Mouse (Mus musculus) ovary, adult 18-20 months (tissue): Measurements from ENCODE around the gene Myo9b.
"Not testable (repeated sequence)": the region's sequence is repeated elsewhere in the genome, so short reads cannot be mapped to it uniquely, and the experiment has no call there.

Experiments
- DNase-seq: peaks from one replicate; pipeline ENCODE4 v3.0.0; 2022; ENCODE audit warnings: low spot score, mixed read lengths

Gene Myo9b

DNA sequence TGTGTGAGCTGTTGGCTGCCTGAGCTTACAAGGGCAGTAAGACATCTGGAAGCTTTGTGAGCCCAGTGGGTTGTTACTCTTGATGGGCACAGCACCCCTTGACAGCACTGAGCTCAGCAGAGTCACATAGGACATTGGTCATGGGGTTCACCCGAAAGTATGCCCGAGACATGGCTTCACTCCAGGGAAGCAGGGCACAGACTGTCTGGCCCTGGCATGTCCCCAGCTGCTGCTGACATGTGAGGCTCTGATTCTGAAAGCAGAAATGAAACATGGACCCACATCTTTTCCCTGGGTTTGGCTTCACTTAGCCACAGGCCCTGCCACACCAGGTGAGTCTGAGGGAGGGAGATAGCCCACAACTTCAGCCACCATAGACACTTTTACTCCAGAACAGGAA is 24.3 kb downstream of the Myo9b start:
- no peak for DNase-seq

DNA sequence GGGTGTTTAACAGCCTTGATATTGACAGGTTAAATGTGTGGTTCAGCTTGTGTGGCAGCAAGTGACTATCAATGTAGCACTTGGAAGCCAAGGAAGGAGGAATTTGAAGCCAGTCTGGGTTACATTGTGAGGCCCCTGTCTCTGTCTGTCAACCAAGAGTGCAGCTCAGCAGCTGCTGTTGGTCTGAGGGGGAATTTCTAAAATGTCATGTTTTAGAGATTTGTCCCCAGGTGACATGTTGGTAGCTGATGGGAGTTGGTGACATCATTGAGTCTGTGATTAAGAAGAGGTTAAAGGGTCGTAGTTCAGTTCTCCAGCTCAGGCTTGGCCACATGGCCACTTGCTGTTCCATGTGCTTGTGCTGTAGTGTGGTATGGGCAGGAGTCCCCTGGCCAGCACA is 24.9 kb downstream of the Myo9b start:
- no peak for DNase-seq

DNA sequence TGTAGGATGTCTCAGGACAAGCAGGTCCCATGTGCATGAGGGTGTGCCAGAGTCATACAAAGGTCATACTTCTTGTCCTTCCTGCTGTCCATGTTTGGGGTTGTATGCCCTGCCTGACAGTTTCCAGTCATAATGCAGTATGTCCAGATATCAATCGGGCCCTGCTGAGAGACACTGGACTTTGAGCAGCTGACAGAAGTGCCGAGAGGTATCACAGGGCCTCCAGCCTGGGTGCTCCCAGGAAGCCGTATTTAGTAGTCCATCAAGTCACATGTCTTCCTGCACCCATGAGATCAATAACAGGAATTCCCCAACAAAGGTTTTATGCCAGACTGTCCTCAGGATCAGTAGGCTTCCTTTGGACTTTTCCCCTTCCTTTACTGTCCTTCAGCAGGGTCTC is 27.2 kb downstream of the Myo9b start:
- DNase-seq: no peak

DNA sequence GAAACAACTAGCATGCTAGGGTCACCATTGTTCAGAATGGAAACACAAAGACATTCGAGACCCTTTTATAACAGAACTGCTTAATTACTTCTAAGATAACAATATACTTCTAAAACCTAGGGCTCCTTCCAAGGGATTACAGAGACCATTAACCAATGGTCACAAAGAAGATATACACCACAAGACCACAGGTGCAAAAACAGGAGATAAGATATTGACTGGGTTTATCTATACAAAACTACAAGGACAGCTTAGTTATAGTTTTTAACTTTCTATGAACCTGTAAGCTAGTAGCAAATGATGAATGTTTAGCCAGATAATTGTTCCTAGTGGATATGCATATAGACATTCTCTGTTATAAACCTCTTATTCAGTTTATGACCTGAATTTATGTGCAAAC is 30.3 kb downstream of the Myo9b start:
- DNase-seq: no peak

DNA sequence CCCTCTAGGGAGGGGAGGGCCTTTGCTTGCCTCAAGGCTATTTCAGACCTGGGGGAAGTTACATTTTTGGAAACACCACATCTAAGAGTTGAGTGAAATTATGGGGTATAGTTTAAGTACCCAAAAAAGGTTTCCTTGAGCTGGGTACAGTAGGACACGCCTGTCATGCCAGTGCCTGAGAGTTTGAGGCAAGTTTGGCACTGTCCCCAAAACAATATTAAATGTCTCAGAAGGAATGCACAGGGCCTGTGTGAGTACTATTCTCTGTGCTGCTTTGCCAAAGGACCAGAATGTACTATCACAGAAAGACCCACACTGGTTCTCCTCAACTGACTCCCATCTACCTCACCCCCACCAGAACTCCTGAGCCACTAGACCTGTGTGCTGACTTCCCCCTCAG is 31.1 kb downstream of the Myo9b start:
- no peak for DNase-seq

DNA sequence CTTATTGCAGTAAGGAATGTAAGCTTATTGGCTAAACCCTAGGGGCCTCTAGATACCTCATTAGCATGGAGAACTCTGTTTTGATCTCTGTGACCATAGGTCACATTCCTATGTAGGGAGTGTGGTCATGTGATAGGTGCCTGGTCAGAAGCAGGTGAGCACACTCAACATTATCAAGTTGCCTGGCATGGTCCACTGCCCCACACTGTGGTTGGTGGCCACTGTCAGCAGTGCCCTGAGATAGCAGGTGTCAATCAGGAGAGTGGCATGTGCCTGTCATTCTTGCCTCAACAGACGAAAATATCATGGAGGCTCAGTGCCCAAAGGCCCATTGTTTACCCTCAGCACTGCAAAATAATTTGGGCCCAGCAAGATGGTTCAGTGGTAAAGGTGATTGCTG is 33.5 kb downstream of the Myo9b start:
- no peak for DNase-seq

DNA sequence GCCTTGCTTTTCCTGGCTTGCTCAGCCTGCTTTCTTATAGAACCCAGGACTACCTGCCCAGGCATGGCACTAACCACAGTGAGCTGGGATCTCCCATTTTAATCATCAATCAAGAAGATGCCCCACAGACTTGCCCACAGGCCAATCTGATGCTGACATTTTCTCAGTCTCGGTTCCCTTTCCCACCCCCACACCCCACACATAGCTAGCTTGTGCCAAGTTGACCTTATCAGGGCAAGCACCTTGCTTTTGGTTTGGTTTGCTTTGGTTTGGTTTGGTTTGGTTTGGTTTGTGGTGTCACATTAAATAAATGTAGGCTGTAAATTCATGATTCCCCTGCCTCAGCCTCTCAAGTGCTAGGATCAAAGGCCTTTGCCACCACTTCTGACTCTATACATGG is 34.9 kb downstream of the Myo9b start:
- no peak for DNase-seq

DNA sequence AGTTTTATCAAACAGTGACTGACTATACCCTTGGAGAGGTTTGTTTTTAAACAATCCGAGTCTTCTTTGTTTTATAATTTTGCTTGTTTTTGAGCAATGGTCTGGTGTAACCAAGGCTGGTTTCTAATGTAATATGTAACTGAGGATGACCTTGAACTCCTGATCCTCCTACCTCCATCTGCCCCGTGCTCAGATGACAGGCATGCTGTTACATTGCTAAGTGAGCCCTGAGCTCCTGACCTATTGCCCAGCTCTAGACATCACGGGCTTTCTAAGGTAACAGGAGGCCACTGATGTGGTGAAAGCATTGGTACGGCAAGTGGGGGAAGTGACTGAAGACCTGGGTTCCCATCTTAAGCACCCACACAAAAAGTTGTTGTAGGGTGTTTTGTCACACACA is 35.4 kb downstream of the Myo9b start:
- no peak for DNase-seq

DNA sequence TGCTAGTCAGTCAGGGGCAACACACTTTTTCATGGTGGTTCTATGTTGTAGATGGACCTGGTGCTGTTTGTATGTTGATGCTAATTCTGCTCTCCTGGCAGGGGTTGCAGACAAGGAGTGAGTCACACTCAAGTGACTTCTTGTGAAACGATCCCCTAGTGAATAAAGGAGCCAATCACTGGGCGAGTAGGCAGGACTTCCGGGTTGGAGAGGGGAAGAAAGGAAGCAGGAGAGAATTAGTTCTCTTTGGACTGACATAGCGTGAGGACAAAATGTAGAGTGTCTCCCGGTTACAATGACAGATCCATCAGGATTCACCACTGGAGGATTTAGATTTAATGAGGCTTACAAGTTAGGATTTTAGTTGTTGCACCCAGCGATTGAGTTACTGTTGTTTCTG is 37.9 kb downstream of the Myo9b start:
- no peak for DNase-seq

DNA sequence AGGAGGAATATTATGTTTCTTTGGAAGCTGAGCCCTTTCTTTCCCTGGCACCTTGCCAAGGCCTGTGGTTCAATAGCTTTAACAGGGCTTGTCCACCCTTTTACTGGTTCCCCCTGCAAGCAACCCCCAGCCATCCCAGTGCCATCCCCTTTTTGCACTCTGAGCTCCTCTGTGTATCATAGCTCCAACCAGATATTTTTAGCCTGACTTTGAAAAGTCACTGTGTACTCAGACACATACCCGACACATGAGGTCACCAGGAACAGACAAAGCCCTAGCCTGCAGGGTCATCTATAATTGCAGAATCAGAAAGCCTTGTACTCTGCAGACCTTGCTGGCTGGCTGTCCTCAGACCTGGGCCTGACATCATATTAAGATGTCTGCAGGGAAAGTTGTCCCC is 40.2 kb downstream of the Myo9b start:
- peak; percentile 10 for DNase-seq

DNA sequence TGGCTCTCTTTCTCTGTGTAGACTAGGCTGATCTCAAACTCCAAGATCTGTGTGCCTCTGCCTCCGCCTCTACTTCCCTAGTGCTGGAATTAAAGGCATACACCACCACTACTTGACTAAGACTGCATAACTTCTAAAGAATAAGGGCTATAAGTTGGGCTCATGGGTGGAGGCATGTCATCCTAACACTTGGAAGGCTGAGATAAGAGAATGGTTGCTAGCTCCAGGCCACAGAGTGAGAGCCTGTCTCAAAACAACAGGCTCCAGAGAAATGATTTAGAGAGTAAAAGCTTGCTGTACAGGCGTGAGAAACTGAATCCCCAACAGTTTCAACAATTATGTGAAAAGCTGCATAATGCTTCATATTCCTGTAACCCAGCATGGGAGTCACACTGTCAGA is 41.4 kb downstream of the Myo9b start:
- no peak for DNase-seq

DNA sequence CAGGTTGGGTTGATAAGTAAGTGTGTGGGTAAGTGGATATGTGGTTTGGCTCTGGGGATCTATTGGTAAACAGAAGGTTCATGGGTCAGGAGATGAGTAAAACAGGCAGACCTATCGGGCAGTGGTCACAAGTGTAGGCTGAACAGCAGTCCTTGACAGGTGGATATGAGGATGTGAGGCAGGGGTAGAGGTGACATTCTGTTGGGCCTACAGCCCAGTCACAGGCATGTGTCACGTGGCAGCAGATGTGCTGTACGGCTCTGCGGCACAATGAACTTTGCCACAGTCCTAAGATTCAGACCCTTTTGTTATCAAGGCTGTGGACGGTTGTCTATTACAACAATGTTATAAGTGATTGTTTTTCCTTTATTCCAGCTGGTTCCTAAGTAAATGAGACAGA is 43.5 kb downstream of the Myo9b start:
- no peak for DNase-seq

DNA sequence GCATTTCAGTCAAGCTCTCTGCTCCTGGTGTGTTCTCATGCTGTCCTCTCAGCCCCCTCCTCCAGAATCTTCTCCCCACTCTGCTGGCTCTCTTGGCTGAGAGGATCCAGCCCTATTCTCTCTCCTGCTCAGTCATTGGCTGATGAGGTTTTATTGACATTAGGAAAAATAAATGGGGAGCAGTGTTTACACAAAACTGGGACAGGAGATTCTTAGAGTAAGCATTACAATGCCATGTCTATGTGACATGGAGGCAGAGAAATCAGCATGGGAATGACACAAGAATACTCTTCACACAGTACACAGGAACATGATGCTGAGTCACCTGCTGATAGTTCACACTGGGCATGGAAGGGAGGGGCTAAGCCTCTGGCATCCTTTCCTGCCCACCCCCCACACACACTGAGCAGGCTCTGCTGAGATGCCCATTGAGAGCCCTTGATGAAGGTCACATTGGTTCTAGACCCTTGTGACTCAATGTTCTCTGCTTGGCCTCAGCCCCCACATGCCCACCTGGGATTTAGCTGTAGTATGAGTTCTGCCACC is 44.0 kb downstream of the Myo9b start:
- no peak for DNase-seq

DNA sequence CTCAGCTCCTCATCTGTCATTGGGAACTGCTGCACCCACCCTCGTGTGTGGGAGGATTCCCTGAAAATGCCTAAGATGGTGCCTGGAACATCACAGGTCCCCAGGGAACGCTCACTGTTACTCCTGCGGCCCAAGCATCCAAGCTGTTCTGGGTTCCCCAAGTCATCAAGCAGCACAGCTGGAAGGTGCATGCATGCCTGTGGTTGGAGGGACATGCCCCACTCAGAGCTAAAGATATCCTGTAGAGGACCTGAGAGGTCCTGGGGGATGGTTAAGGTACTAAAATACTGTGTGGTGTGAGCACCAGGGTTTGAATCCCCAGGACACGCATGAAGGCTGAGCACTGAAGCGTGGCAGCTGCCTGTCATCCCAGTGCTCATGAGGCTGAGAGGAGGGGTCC is 46.1 kb downstream of the Myo9b start:
- DNase-seq: not testable (repeated sequence)

DNA sequence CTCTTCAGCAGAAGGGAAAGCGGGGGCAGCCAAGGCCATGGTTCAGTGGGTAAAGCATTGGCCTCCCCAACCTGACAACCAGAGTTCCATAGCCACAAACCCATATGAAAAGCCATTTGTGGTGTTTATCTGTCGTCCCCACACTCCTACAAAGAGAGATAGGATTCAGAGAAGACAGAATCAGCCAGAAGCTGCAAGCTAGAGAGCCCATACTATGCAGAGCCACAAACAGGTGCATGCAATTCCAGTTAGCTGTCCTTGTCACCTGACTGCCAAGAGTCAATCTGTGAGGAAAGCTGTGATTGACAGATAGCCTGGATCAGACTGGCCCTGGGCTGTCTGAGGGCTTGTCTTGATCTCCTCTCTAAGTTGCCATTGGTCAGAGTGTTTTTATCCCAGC is 47.2 kb downstream of the Myo9b start:
- not testable (repeated sequence) for DNase-seq

DNA sequence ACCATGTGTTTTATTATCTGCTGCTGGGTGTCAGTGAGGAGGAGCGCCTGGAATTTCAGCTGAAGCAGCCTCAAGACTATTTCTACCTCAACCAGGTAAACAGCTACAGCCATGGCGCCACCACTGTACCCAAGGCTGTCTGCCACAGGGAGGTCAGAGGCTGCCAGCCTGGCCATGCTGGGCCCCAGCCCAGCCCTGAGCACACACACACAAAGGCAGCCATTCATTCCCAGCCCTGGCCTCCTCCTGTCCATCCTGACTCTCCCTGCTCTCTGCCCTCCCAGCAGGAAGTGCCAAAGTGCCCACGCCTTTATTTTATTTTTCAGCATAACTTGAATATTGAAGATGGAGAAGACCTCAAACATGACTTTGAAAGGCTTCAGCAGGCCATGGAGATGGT is 50.4 kb downstream of the Myo9b start:
- DNase-seq: no peak

DNA sequence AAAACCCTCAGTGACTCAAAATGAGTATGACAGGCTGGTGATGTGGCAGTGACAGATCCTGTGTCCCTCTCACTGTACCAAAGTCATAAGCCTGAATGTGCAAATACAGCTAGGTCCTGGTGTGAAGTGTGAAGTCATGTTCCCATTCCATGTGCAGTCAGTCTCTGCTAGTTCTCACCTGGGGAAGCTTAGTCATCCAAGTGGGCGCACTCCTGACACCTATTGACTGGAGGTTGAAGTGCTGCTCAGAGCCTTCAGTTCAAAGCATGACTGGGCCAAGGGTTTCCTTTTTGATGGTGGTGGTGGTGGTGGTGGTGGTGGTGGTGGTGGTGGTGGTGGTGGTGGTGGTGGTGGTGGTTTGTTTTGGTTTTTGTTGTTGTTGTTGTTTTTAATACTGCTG is 52.3 kb downstream of the Myo9b start:
- no peak for DNase-seq

DNA sequence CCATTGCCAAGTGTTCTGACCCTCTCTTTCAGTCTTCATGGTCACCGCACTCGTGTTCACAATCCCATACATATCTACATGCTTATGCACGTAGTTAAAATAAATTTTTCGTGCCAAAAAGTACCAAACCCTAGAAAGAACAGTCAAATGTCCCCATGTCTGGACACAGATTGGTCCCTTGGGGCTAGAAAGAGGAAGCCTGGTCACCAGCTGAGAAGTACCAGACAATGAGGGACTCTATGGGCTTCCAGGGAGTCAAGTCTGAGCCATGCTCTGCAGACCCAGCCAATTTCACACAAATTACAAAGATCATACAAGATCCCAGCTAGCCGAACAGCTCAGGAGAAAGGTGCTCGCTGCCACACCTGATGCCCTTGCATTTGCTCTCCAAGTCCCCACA is 65.3 kb downstream of the Myo9b start:
- DNase-seq: not testable (repeated sequence)

DNA sequence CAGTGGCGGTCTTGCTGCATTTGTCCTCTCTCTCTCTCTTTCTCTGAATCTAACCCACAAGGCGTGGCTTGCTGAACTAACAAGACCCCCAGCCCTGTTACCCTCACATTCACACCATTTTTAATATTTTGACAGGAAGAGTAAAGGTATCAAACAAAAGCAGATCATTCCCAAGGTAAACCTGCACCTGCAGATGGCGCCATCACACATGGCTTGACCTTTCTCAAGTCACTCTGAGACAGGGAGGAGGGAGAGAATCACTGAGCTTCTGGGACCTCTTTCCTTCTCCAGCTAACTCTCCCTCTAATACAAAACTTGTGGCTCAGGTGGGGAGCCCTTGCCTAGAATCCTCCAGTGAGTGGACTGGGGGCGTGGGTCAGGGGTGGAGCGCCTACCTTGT is 68.1 kb downstream of the Myo9b start:
- DNase-seq: no peak

DNA sequence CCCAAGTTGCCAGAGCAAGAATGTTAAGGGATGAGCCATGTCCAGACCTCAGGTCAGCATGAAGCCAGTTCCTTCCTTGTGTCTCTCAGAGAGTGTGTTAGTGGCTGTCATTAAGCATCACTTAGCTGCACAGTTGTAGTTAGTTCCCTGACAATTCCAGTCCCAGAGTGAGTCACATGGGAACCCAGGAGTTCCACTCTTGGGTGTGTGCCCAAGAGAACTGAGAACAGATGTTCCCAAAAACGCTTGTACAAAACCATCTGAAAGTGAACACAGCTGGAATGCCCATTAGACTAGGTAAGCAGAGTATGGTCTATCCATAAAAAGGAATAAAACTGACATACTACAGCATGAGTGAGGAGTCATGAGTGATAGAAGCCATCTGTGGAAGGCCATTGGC is 74.1 kb downstream of the Myo9b start:
- DNase-seq: no peak

DNA sequence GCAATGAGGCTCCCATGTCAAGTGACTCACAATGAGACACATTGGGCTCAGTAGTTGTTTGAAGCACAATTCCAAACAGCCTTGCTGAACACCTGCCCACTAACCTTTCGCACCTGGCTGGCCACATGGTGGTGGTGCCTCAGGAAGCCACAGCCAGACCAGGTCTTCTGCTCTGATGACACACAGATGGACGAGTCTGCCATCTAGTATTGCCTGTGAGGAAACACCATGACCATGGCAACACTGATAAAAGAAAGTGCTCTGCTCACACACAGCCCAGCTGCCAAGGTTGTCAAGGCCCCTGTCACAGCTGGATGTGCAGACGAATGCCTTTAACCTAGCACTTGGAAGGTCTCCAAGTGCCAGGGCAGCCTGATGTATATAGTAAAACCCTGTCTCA is 78.6 kb downstream of the Myo9b start:
- DNase-seq: no peak

DNA sequence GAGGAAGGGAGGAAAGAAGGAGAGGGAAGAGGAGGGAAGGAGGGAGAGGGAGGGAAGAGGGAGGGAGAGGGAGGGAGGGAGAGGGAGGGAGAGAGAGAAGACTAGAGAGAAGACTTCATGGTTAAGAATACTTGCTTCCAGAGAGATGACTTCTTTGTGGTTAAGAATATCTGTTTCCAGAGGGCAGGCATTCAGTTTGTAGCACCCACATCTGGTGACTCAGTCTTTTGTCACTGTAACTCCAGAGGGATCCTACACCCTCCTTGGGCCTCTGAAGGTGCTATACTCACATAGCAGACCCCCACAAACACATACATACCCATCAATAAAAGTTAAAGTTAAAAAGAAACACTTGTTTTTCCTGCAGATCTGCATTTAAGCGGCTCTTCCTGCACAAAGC is 79.0 kb downstream of the Myo9b start:
- no peak for DNase-seq

DNA sequence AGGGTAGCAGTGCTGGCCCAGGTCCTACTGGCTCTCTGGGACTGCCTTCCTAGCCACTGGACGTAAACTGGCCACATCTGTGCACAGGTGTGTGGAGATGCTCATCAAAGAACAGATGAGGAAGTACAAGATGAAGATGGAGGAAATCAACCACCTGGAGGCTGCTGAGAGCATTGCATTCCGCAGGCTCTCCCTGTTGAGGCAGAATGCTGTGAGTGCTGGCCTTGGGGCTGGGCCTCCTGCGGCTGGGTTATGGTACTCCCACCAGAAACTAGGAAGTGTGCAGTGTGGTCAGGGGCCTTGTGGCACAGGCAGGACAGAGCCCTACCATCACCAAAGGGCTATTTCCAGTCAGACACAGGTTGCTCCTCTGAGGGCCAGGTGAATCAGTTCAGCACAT is 85.5 kb downstream of the Myo9b start:
- no peak for DNase-seq

DNA sequence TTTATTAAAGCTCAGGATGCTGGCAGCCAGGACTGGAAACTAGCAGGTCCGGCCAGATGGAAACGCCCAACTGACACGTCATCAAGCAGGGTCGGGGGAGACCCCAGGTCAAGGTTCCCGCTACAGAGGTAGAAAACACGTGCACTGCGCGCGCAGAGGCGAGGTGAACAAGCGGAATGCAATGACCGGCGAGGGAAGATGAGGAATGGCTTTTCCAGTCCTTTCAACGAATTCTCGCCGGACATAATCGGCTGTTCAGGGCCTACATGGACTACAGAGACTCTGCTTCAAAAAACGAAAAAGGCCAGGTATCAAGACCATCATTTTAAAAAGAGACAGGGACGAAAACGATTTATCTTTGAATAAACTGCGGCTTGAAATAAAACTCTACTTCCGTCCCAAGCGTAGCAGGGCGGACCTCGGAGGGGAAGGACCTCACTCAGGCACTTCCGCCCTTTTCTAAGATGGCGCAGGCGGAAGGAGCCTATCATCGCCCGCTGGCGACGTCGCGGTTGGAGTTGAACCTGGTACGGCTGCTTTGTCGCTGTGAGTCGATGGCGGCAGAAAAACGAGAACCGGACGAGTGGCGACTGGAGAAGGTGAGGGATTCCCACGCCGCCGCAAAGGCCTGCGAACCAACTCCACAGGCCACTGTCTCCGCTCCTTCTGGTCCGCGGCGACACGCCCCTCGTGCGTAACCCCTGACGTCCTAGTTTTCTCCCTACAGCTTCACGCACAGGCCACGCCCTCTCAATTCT is 94.4 kb downstream of the Myo9b start, which contains the start of gene Use1:
Use1 (plus strand) TSS at position 78 of the 758 bp plus-strand sequence.
- peak; percentile 70 for DNase-seq
